Mouse (Mus musculus) MEL (cell line): ENCODE results near the gene Cwc22. TPM values are rescaled to one million over a fixed set of nuclear protein-coding genes. Genes with fewer than 3 reads are reported as not detected.

Source experiments
- DNase-seq: peaks from one replicate; pipeline ENCODE4 v3.0.0; 2011; ENCODE audit warnings: low read depth, low spot score
- H3K27ac ChIP-seq: 2 replicates; pipeline ENCODE4 v1.5.1; 2012; ENCODE audit warnings: low read depth, mild to moderate bottlenecking, control low read depth, low read length, moderate library complexity; ENCODE audit not compliant: control insufficient read depth
- H3K27me3 ChIP-seq, 2 experiments: fragments of 150-350 bp in 1 of 2; sonication (generic) in 1 of 2; 2 replicates each; pipeline ENCODE4 v1.6.1; 2012; ENCODE audit warnings: low read length in 2 of 2, mild to moderate bottlenecking in 2 of 2, improper control_type of control experiment in 1 of 2, moderate library complexity in 1 of 2; ENCODE audit not compliant: insufficient read depth in 2 of 2, control insufficient read depth in 1 of 2
- H3K36me3 ChIP-seq, 2 experiments: 2 replicates each; pipeline ENCODE4 v1.6.1; 2012 to 2014; ENCODE audit warnings: low read length in 2 of 2, improper control_type of control experiment in 1 of 2, inconsistent platforms in 1 of 2, mild to moderate bottlenecking in 1 of 2; ENCODE audit not compliant: insufficient read depth in 2 of 2, control insufficient read depth in 1 of 2
- H3K4me1 ChIP-seq, 2 experiments: fragments of 150-350 bp in 1 of 2; sonication (generic) in 1 of 2; 2 replicates each; pipeline ENCODE4 v1.6.1; 2012; ENCODE audit warnings: low read length in 2 of 2, improper control_type of control experiment in 1 of 2, mild to moderate bottlenecking in 1 of 2; ENCODE audit not compliant: insufficient read depth in 2 of 2, control insufficient read depth in 1 of 2
- H3K4me3 ChIP-seq, 2 experiments: fragments of 150-350 bp in 1 of 2; sonication (generic) in 1 of 2; 2 replicates each; pipeline ENCODE4 v1.5.1; 2012; ENCODE audit warnings: low read depth in 2 of 2, low read length in 2 of 2, mild to moderate bottlenecking in 2 of 2, moderate library complexity in 2 of 2, control low read depth in 1 of 2, improper control_type of control experiment in 1 of 2; ENCODE audit not compliant: control insufficient read depth in 1 of 2, insufficient read depth in 1 of 2
- H3K79me2 ChIP-seq: 2 replicates; pipeline ENCODE4 v1.6.1; 2012; ENCODE audit warnings: mild to moderate bottlenecking, low read length, moderate library complexity; ENCODE audit not compliant: control insufficient read depth, poor library complexity, insufficient read depth
- H3K9ac ChIP-seq: 2 replicates; pipeline ENCODE4 v1.6.1; 2012; ENCODE audit warnings: low read depth, mild to moderate bottlenecking, control low read depth, low read length, moderate library complexity; ENCODE audit not compliant: control insufficient read depth, poor library complexity, severe bottlenecking
- H3K9me3 ChIP-seq: fragments of 150-350 bp; sonication (generic); replicated peaks from 2 replicates; pipeline ENCODE4 v1.6.1; 2012; ENCODE audit warnings: mild to moderate bottlenecking, low read length, improper control_type of control experiment, moderate library complexity; ENCODE audit not compliant: insufficient read depth
- BHLHE40 ChIP-seq: IDR thresholded peaks from 2 replicates; pipeline ENCODE4 v1.6.1; 2012; ENCODE audit warnings: low read depth, mild to moderate bottlenecking, inconsistent platforms, low read length, improper control_type of control experiment, borderline replicate concordance
- CHD2 ChIP-seq: IDR thresholded peaks from 2 replicates; pipeline ENCODE4 v1.6.1; 2011; ENCODE audit warnings: low read length, improper control_type of control experiment
- CTCF ChIP-seq, 3 experiments: IDR thresholded peaks in 2 of 3; conservative IDR thresholded peaks in 1 of 3; 2 replicates each; pipeline ENCODE4 v1.5.1; 2011 to 2012; ENCODE audit warnings: low read length in 3 of 3, low read depth in 2 of 3, mild to moderate bottlenecking in 2 of 3, improper control_type of control experiment in 1 of 3, inconsistent platforms in 1 of 3, mixed read lengths in 1 of 3, moderate library complexity in 1 of 3; ENCODE audit not compliant: control insufficient read depth in 1 of 3, insufficient read depth in 1 of 3, poor library complexity in 1 of 3, severe bottlenecking in 1 of 3
- E2F4 ChIP-seq: IDR thresholded peaks from 2 replicates; pipeline ENCODE4 v1.6.1; 2011; ENCODE audit warnings: low read depth, low read length, improper control_type of control experiment, borderline replicate concordance
- ELF1 ChIP-seq: IDR thresholded peaks from 2 replicates; pipeline ENCODE4 v1.6.1; 2014; ENCODE audit warnings: low read depth, mild to moderate bottlenecking, inconsistent platforms, low read length, improper control_type of control experiment, moderate library complexity
- EP300 ChIP-seq, 2 experiments: IDR thresholded peaks; 2 replicates each; pipeline ENCODE4 v1.6.1; 2011; ENCODE audit warnings: improper control_type of control experiment in 2 of 2, low read length in 2 of 2, low read depth in 1 of 2, mild to moderate bottlenecking in 1 of 2
- ETS1 ChIP-seq: IDR thresholded peaks from 2 replicates; pipeline ENCODE4 v1.6.1; 2012; ENCODE audit warnings: low read depth, mild to moderate bottlenecking, inconsistent platforms, low read length, improper control_type of control experiment, moderate library complexity
- HCFC1 ChIP-seq: IDR thresholded peaks from 2 replicates; pipeline ENCODE4 v1.6.1; 2012; ENCODE audit warnings: low read depth, mild to moderate bottlenecking, inconsistent platforms, low read length, improper control_type of control experiment, moderate library complexity
- JUND ChIP-seq: IDR thresholded peaks from 2 replicates; pipeline ENCODE4 v1.6.1; 2011; ENCODE audit warnings: low read depth, mild to moderate bottlenecking, improper control_type of control experiment, low read length
- KAT2A ChIP-seq: conservative IDR thresholded peaks from 2 replicates; pipeline ENCODE4 v1.6.1; 2012; ENCODE audit warnings: low read depth, low read length, improper control_type of control experiment, inconsistent platforms
- MEF2A ChIP-seq: IDR thresholded peaks from 2 replicates; pipeline ENCODE4 v1.6.1; 2014; ENCODE audit warnings: low read depth, mild to moderate bottlenecking, inconsistent platforms, low read length, improper control_type of control experiment; ENCODE audit not compliant: poor library complexity, insufficient replicate concordance, severe bottlenecking; ENCODE audit errors: extremely low read depth
- MXI1 ChIP-seq: IDR thresholded peaks from 2 replicates; pipeline ENCODE4 v1.6.1; 2011; ENCODE audit warnings: mild to moderate bottlenecking, low read depth, low read length, improper control_type of control experiment
- MYC ChIP-seq: IDR thresholded peaks from 2 replicates; pipeline ENCODE4 v1.6.1; 2011; ENCODE audit warnings: low read depth, mild to moderate bottlenecking, low read length, improper control_type of control experiment, moderate library complexity
- NRF1 ChIP-seq: IDR thresholded peaks from 2 replicates; pipeline ENCODE4 v1.6.1; 2014; ENCODE audit warnings: low read depth, mild to moderate bottlenecking, inconsistent platforms, low read length, improper control_type of control experiment, moderate library complexity; ENCODE audit not compliant: poor library complexity, insufficient read depth, severe bottlenecking
- POLR2A ChIP-seq, 2 experiments: IDR thresholded peaks; 2 replicates each; pipeline ENCODE4 v1.6.1; 2011 to 2012; ENCODE audit warnings: low read length in 2 of 2, mild to moderate bottlenecking in 2 of 2, control low read depth in 1 of 2, improper control_type of control experiment in 1 of 2, low read depth in 1 of 2, moderate library complexity in 1 of 2; ENCODE audit not compliant: control insufficient read depth in 1 of 2, insufficient read depth in 1 of 2, poor library complexity in 1 of 2
- POLR2AphosphoS2 ChIP-seq: IDR thresholded peaks from 2 replicates; pipeline ENCODE4 v1.6.1; 2011; ENCODE audit warnings: low read length, improper control_type of control experiment
- RAD21 ChIP-seq: IDR thresholded peaks from 2 replicates; pipeline ENCODE4 v1.6.1; 2011; ENCODE audit warnings: mild to moderate bottlenecking, low read depth, low read length, improper control_type of control experiment
- SIN3A ChIP-seq: IDR thresholded peaks from 2 replicates; pipeline ENCODE4 v1.6.1; 2012; ENCODE audit warnings: low read length, improper control_type of control experiment, inconsistent platforms
- TBP ChIP-seq: IDR thresholded peaks from 2 replicates; pipeline ENCODE4 v1.8.0; 2011; ENCODE audit warnings: low read depth, low read length, improper control_type of control experiment
- TCF12 ChIP-seq: IDR thresholded peaks from 2 replicates; pipeline ENCODE4 v1.6.1; 2014; ENCODE audit warnings: low read depth, mild to moderate bottlenecking, inconsistent platforms, low read length, improper control_type of control experiment, moderate library complexity
- UBTF ChIP-seq: IDR thresholded peaks from 2 replicates; pipeline ENCODE4 v1.6.1; 2012; ENCODE audit warnings: low read depth, mild to moderate bottlenecking, inconsistent platforms, low read length, improper control_type of control experiment, moderate library complexity, borderline replicate concordance; ENCODE audit not compliant: insufficient read depth
- USF1 ChIP-seq: IDR thresholded peaks from 2 replicates; pipeline ENCODE4 v1.6.1; 2014; ENCODE audit warnings: low read depth, mild to moderate bottlenecking, inconsistent platforms, low read length, improper control_type of control experiment, moderate library complexity
- ZC3H11A ChIP-seq: IDR thresholded peaks from 2 replicates; pipeline ENCODE4 v1.6.1; 2012; ENCODE audit warnings: low read depth, mild to moderate bottlenecking, inconsistent platforms, low read length, improper control_type of control experiment
- ZKSCAN1 ChIP-seq: IDR thresholded peaks from 2 replicates; pipeline ENCODE4 v1.6.1; 2012; ENCODE audit warnings: low read depth, mild to moderate bottlenecking, inconsistent platforms, low read length, improper control_type of control experiment, moderate library complexity
- ZNF384 ChIP-seq: IDR thresholded peaks from 2 replicates; pipeline ENCODE4 v1.6.1; 2012; ENCODE audit warnings: low read depth, mild to moderate bottlenecking, inconsistent platforms, low read length, improper control_type of control experiment
- polyA plus RNA-seq, 2 experiments: library from polyadenylated mRNA; stranded (reverse) in 1 of 2; unstranded in 1 of 2; fragments of >175 nt in 1 of 2; fragments of >200 nt in 1 of 2; gene quantifications; 2 replicates each; pipeline versions ENCODE4 v1.2.1 to v1.2.4; 2012; ENCODE audit warnings: low replicate concordance in 2 of 2, low read depth in 1 of 2; ENCODE audit not compliant: insufficient read length in 2 of 2, insufficient read depth in 1 of 2, missing spikeins in 1 of 2
- total RNA-seq: library from RNA; depleted of rRNA; stranded (reverse); fragments of 300-350 nt; gene quantifications from 2 replicates; pipeline ENCODE4 v1.2.3, GENCODE M21; 2012

Gene Cwc22
- total and polyA plus RNA-seq, 3 experiments: 54.0 to 72.7 TPM; not detected in 1

GRCm38 (mm10) chr2:77910216-77910615 is 36.0 kb downstream of the Cwc22 start:
- Histone ChIP-seq H3K4me3 (no peak overlapping the region), H3K9me3 (no peaks in the 10 kb centered on the region), H3K9ac (no peak overlapping the region), H3K27me3 (no peaks in the 10 kb centered on the region), H3K27ac (no peak overlapping the region), H3K36me3 (peaks cover 0 to 33% of the 10 kb centered on the region in 2 experiments; a peak in 2 of 4 replicates), H3K79me2 (no peaks in the 10 kb centered on the region), H3K4me1 (no peaks in the 10 kb centered on the region)
- no peak for TF ChIP-seq POLR2AphosphoS2
- no peak for TF ChIP-seq ZC3H11A
- TF ChIP-seq POLR2A (IDR thresholded peaks at IDR 0.05; ENCODE audit: control insufficient read depth in 1 of 2, insufficient read depth in 1 of 2, low read depth in 1 of 2, low read length in 2 of 2, poor library complexity in 1 of 2): no peak
- TF ChIP-seq CTCF (IDR thresholded peaks at IDR 0.05 in 2 of 3, conservative IDR thresholded peaks at IDR 0.05 in 1 of 3; ENCODE audit: control insufficient read depth in 1 of 3, insufficient read depth in 1 of 3, low read depth in 2 of 3, low read length in 3 of 3, poor library complexity in 1 of 3, severe bottlenecking in 1 of 3): no peak
- TF ChIP-seq HCFC1: no peak
- TF ChIP-seq ETS1: no peak
- no peak for TF ChIP-seq MYC
- no peak for TF ChIP-seq UBTF
- TF ChIP-seq KAT2A: no peak
- no peak for TF ChIP-seq ZNF384
- TF ChIP-seq TBP: no peak
- TF ChIP-seq SIN3A: no peak
- no peak for TF ChIP-seq NRF1
- no peak for TF ChIP-seq E2F4
- TF ChIP-seq CHD2: no peak
- no peak for TF ChIP-seq MEF2A
- no peak for TF ChIP-seq EP300 (IDR thresholded peaks at IDR 0.05; ENCODE audit: low read depth in 1 of 2, low read length in 2 of 2)
- no peak for DNase-seq

GRCm38 (mm10) chr2:77907164-77907563 is 39.0 kb downstream of the Cwc22 start:
- H3K9me3 ChIP-seq: no peaks in the 10 kb centered on the region
- DNase-seq: no peak
- TF ChIP-seq KAT2A (no peak), MXI1 (no peak), UBTF (no peak), SIN3A (no peak), BHLHE40 (no peak), MYC (no peak), ELF1 (no peak), RAD21 (no peak), TCF12 (no peak), ZKSCAN1 (no peak), EP300 (IDR thresholded peaks at IDR 0.05; ENCODE audit: low read depth in 1 of 2, low read length in 2 of 2) (no peak), TBP (no peak), HCFC1 (no peak), USF1 (no peak), JUND (no peak), E2F4 (no peak)
- H3K79me2 ChIP-seq: no peaks in the 10 kb centered on the region
- H3K4me3 ChIP-seq: no peak overlapping the region
- peaks cover 0 to 40% of the 10 kb centered on the region in 2 experiments; a peak in 2 of 4 replicates for H3K36me3 ChIP-seq
- no peaks in the 10 kb centered on the region for H3K4me1 ChIP-seq
- no peaks in the 10 kb centered on the region for H3K27me3 ChIP-seq
- no peak overlapping the region for H3K9ac ChIP-seq
- no peak overlapping the region for H3K27ac ChIP-seq
